Comparison of ENCODE assay signal across 10 mouse cellular contexts in genomic region chr19:45614928-45615327, GRCm38 (mm10). TPM values are rescaled to one million over a fixed set of nuclear protein-coding genes. Genes with fewer than 3 reads are reported as not detected.
DNase-seq lines count a peak whose midpoint lies in the region; ATAC-seq lines count a peak whose summit lies in the region.
"Had no signal": no experiment of that assay in that cellular context is flagged by ENCODE, and none has a peak within 500 bp of the region (broad histone marks: within the 10 kb centered on the region; RNA-seq: fewer than 3 reads in every experiment).

No protein-coding gene starts in this region.

- no peaks in the 10 kb centered on the region for H3K9me3 ChIP-seq in heart, embryonic 10.5 days
- no peaks in the 10 kb centered on the region for H3K9me3 ChIP-seq in midbrain, embryonic 10.5 days (replicated peaks)
- no peaks in the 10 kb centered on the region for H3K9me3 ChIP-seq in midbrain, embryonic 11.5 days (ENCODE audit: control insufficient read depth, low read length)
- H3K9me3 ChIP-seq in hindbrain, embryonic 16.5 days (ENCODE audit: control insufficient read depth, low read length), result no peaks in the 10 kb centered on the region
- no peaks in the 10 kb centered on the region for H3K9me3 ChIP-seq in stomach, embryonic 16.5 days (replicated peaks; ENCODE audit: control insufficient read depth, low read length)
- H3K9me3 ChIP-seq: neural tube, embryonic 12.5 days had no signal

- H3K4me1 ChIP-seq in heart, embryonic 10.5 days, result peaks cover 42% of the 10 kb centered on the region
- H3K4me1 ChIP-seq in midbrain, embryonic 10.5 days, result peaks cover 50% of the 10 kb centered on the region
- H3K4me1 ChIP-seq in midbrain, embryonic 11.5 days (ENCODE audit: control insufficient read depth, insufficient read depth, low read length), result peaks cover 23% of the 10 kb centered on the region
- H3K4me1 ChIP-seq in hindbrain, embryonic 16.5 days (ENCODE audit: control insufficient read depth, insufficient read depth, low read depth, low read length), result peaks cover 20% of the 10 kb centered on the region
- H3K4me1 ChIP-seq in stomach, embryonic 16.5 days (ENCODE audit: control insufficient read depth, insufficient read depth, low read length), result peaks cover 19% of the 10 kb centered on the region

- H3K4me2 ChIP-seq in midbrain, embryonic 11.5 days, result no peak overlapping the region
- no peak overlapping the region for H3K4me2 ChIP-seq in hindbrain, embryonic 16.5 days (ENCODE audit: low read length)
- no peak overlapping the region for H3K4me2 ChIP-seq in stomach, embryonic 16.5 days (ENCODE audit: low read depth, low read length)
- H3K4me2 ChIP-seq: lung, embryonic 14.5 days; neural tube, embryonic 12.5 days had no signal

- WGBS in heart, embryonic 10.5 days, result 67% methylated on average over 3 of the region's 3 CpGs
- 43% methylated on average over 3 of the region's 3 CpGs for WGBS in midbrain, embryonic 10.5 days
- 57% methylated on average over 3 of the region's 3 CpGs for WGBS in midbrain, embryonic 11.5 days
- WGBS in hindbrain, embryonic 16.5 days, result 51% methylated on average over 3 of the region's 3 CpGs
- WGBS in stomach, embryonic 16.5 days, result 71% methylated on average over 3 of the region's 3 CpGs

- H3K36me3 ChIP-seq in heart, embryonic 10.5 days, result no peaks in the 10 kb centered on the region
- H3K36me3 ChIP-seq in midbrain, embryonic 10.5 days, result no peaks in the 10 kb centered on the region
- no peaks in the 10 kb centered on the region for H3K36me3 ChIP-seq in midbrain, embryonic 11.5 days (ENCODE audit: control insufficient read depth, insufficient read depth, low read length)
- 0 out of 2 replicates have a peak, but pooled peaks cover 5% of the 10 kb centered on the region for H3K36me3 ChIP-seq in hindbrain, embryonic 16.5 days (ENCODE audit: control insufficient read depth, insufficient read depth, low read length)
- no peaks in the 10 kb centered on the region; the same call in 1 of the 2 replicates for H3K36me3 ChIP-seq in stomach, embryonic 16.5 days (ENCODE audit: control insufficient read depth, insufficient read depth, low read length)
- H3K36me3 ChIP-seq: neural tube, embryonic 12.5 days had no signal

- ATAC-seq in midbrain, embryonic 11.5 days (ENCODE audit: low FRiP score), result no peak
- ATAC-seq in hindbrain, embryonic 16.5 days, result peak; percentile 72
- no peak for ATAC-seq in stomach, embryonic 16.5 days (ENCODE audit: insufficient read depth, low FRiP score)

- peak overlapping the region; percentile 52; the same call in 1 of the 2 replicates for H3K27ac ChIP-seq in heart, embryonic 10.5 days
- H3K27ac ChIP-seq in midbrain, embryonic 10.5 days (replicated peaks), result peak overlapping the region; percentile 68
- H3K27ac ChIP-seq in midbrain, embryonic 11.5 days (ENCODE audit: low read depth, low read length), result no peak overlapping the region
- peak overlapping the region; percentile 57; the same call in 1 of the 2 replicates for H3K27ac ChIP-seq in hindbrain, embryonic 16.5 days (ENCODE audit: low read depth, low read length)
- H3K27ac ChIP-seq in stomach, embryonic 16.5 days (ENCODE audit: low read length), result no peak overlapping the region
- H3K27ac ChIP-seq: neural tube, embryonic 12.5 days had no signal

- no peak overlapping the region for H3K4me3 ChIP-seq in heart, embryonic 10.5 days
- no peak overlapping the region for H3K4me3 ChIP-seq in midbrain, embryonic 10.5 days
- H3K4me3 ChIP-seq in midbrain, embryonic 11.5 days (ENCODE audit: low read depth, low read length), result no peak overlapping the region
- no peak overlapping the region for H3K4me3 ChIP-seq in hindbrain, embryonic 16.5 days (ENCODE audit: low read length)
- no peak overlapping the region for H3K4me3 ChIP-seq in stomach, embryonic 16.5 days (replicated peaks; ENCODE audit: low read length)
- H3K4me3 ChIP-seq: neural tube, embryonic 12.5 days had no signal

- peaks cover 3% of the 10 kb centered on the region; the same call in 1 of the 2 replicates for H3K27me3 ChIP-seq in heart, embryonic 10.5 days (ENCODE audit: insufficient read depth, poor library complexity, severe bottlenecking)
- peaks cover 93% of the 10 kb centered on the region for H3K27me3 ChIP-seq in midbrain, embryonic 10.5 days (ENCODE audit: low read depth, poor library complexity, severe bottlenecking)
- H3K27me3 ChIP-seq in midbrain, embryonic 11.5 days (ENCODE audit: control insufficient read depth, insufficient read depth, low read length), result peaks cover 2% of the 10 kb centered on the region
- H3K27me3 ChIP-seq in hindbrain, embryonic 16.5 days (replicated peaks; ENCODE audit: control insufficient read depth, insufficient read depth, low read length), result no peaks in the 10 kb centered on the region; the same call in 1 of the 2 replicates
- H3K27me3 ChIP-seq in stomach, embryonic 16.5 days (ENCODE audit: control insufficient read depth, insufficient read depth, low read length), result no peaks in the 10 kb centered on the region

- DNase-seq in heart, embryonic 10.5 days (ENCODE audit: low spot score), result no peak
- DNase-seq in heart, postnatal 36 days, result no peak
- no peak for DNase-seq in midbrain, embryonic 10.5 days (ENCODE audit: low spot score)
- DNase-seq in midbrain, embryonic 11.5 days (ENCODE audit: low spot score, missing footprints), result no peak
- DNase-seq in ovary, adult 18-20 months (ENCODE audit: low spot score), result no peak
- DNase-seq in adrenal gland, postnatal 4 days (ENCODE audit: low spot score in 2 of 2), result no peak

- no peak overlapping the region for H3K9ac ChIP-seq in midbrain, embryonic 11.5 days (ENCODE audit: low read length)
- no peak overlapping the region for H3K9ac ChIP-seq in hindbrain, embryonic 16.5 days (ENCODE audit: low read depth, low read length)
- peak overlapping the region; percentile 17; the same call in 1 of the 2 replicates for H3K9ac ChIP-seq in stomach, embryonic 16.5 days (ENCODE audit: low read length)
- H3K9ac ChIP-seq: lung, embryonic 14.5 days; neural tube, embryonic 12.5 days had no signal

- intact Hi-C loops in heart, postnatal 36 days (cut with DNase I), result no loop called here

RNA-seq across cellular contexts. Expression of gene Fbxw4, which starts 45.2 kb away (rescaled TPM):
- 5.5 and 6.0 TPM in 2 replicates for polyA plus RNA-seq in heart, embryonic 10.5 days (2016; fragmentation: Nextera tagmentation; extraction: Ambion mirVana)
- 10 to 100 TPM; 28.1 to 29.4 TPM for total RNA-seq in heart, postnatal 36 days (2021)
- 3.3 and 3.9 TPM in 2 replicates for polyA plus RNA-seq in midbrain, embryonic 10.5 days (2016; fragmentation: Nextera tagmentation; extraction: Ambion mirVana)
- polyA plus RNA-seq in midbrain, embryonic 11.5 days (2014; fragmentation: Nextera tagmentation; extraction: Ambion mirVana), result 2.4 and 3.2 TPM in 2 replicates
- polyA plus RNA-seq in hindbrain, embryonic 16.5 days (2015; fragmentation: Nextera tagmentation; extraction: Ambion mirVana), result 5.3 and 6.7 TPM in 2 replicates
- 2.8 and 5.4 TPM in 2 replicates for polyA plus RNA-seq in stomach, embryonic 16.5 days (2015; fragmentation: Nextera tagmentation; extraction: Ambion mirVana)
- total RNA-seq in adrenal gland, postnatal 4 days (2021), result 10 to 100 TPM; 29.3 to 31.6 TPM

RNA-seq across cellular contexts. Expression of gene Gm17018, which starts 54.5 kb away (rescaled TPM):
- polyA plus RNA-seq in heart, embryonic 10.5 days (2016; fragmentation: Nextera tagmentation; extraction: Ambion mirVana), result 32.5 and 35.0 TPM in 2 replicates
- total RNA-seq in heart, postnatal 36 days (2021), result 10 to 100 TPM; 17.6 to 21.5 TPM
- 47.2 and 47.9 TPM in 2 replicates for polyA plus RNA-seq in midbrain, embryonic 10.5 days (2016; fragmentation: Nextera tagmentation; extraction: Ambion mirVana)
- polyA plus RNA-seq in midbrain, embryonic 11.5 days (2014; fragmentation: Nextera tagmentation; extraction: Ambion mirVana), result 47.7 and 54.3 TPM in 2 replicates
- 77.0 and 85.7 TPM in 2 replicates for polyA plus RNA-seq in hindbrain, embryonic 16.5 days (2015; fragmentation: Nextera tagmentation; extraction: Ambion mirVana)
- polyA plus RNA-seq in stomach, embryonic 16.5 days (2015; fragmentation: Nextera tagmentation; extraction: Ambion mirVana), result 40.1 and 43.4 TPM in 2 replicates
- total RNA-seq in adrenal gland, postnatal 4 days (2021), result 10 to 100 TPM; 25.6 to 30.7 TPM

RNA-seq across cellular contexts. Expression of gene Poll, which starts 54.6 kb away (rescaled TPM):
- 19.2 and 19.4 TPM in 2 replicates for polyA plus RNA-seq in heart, embryonic 10.5 days (2016; fragmentation: Nextera tagmentation; extraction: Ambion mirVana)
- total RNA-seq in heart, postnatal 36 days (2021), result 10 to 100 TPM in 1 of 2 experiments, 1 to 10 TPM in 1; 9.8 to 11.4 TPM
- polyA plus RNA-seq in midbrain, embryonic 10.5 days (2016; fragmentation: Nextera tagmentation; extraction: Ambion mirVana), result 22.3 and 23.0 TPM in 2 replicates
- polyA plus RNA-seq in midbrain, embryonic 11.5 days (2014; fragmentation: Nextera tagmentation; extraction: Ambion mirVana), result 14.3 and 16.5 TPM in 2 replicates
- polyA plus RNA-seq in hindbrain, embryonic 16.5 days (2015; fragmentation: Nextera tagmentation; extraction: Ambion mirVana), result 11.1 and 14.6 TPM in 2 replicates
- 12.5 and 13.2 TPM in 2 replicates for polyA plus RNA-seq in stomach, embryonic 16.5 days (2015; fragmentation: Nextera tagmentation; extraction: Ambion mirVana)
- total RNA-seq in adrenal gland, postnatal 4 days (2021), result 10 to 100 TPM; 11.5 to 12.3 TPM

Comparison
In these comparisons a context has a peak if more than half of its experiments do, and no peak if none do; other contexts are left out.
1. H3K27ac ChIP-seq: peak in heart, embryonic 10.5 days (single experiment), midbrain, embryonic 10.5 days (single experiment) and hindbrain, embryonic 16.5 days (single experiment); none in midbrain, embryonic 11.5 days (single experiment) and stomach, embryonic 16.5 days (single experiment).